Mouse (Mus musculus): ENCODE measurements around the gene 4930415L06Rik. TPM values are rescaled to one million over a fixed set of nuclear protein-coding genes. Genes with fewer than 3 reads are reported as not detected.

Gene 4930415L06Rik
- polyA plus RNA-seq (2015; fragmentation: Nextera tagmentation; extraction: Ambion mirVana) = not detected in 2 replicates

- Histone ChIP-seq H3K4me1 (no peaks in the 10 kb centered on the region), H3K27me3 (replicated peaks) (no peaks in the 10 kb centered on the region), H3K9me3 (no peaks in the 10 kb centered on the region), H3K36me3 (no peaks in the 10 kb centered on the region), H3K9ac (no peak within 1 kb of the TSS), H3K4me3 (replicated peaks) (no peak within 1 kb of the TSS), H3K4me2 (no peak within 1 kb of the TSS), H3K27ac (no peak within 1 kb of the TSS)
- ATAC-seq (ENCODE audit: insufficient read depth, low FRiP score, low read depth) = no peak
- 78% methylated on average over 5 of the region's 5 CpGs for WGBS
Observed at GRCm38 (mm10) chrX:89932752-89933151, at the start of gene 4930415L06Rik. 4930415L06Rik (minus strand) TSS chrX:89932852.

GRCm38 (mm10) chrX:89978621-89979020 is 46.0 kb upstream of the 4930415L06Rik start:
- Histone ChIP-seq H3K27ac (no peak overlapping the region), H3K36me3 (no peaks in the 10 kb centered on the region), H3K27me3 (replicated peaks) (no peaks in the 10 kb centered on the region), H3K4me3 (replicated peaks) (no peak overlapping the region), H3K4me1 (no peaks in the 10 kb centered on the region), H3K4me2 (no peak overlapping the region), H3K9me3 (no peaks in the 10 kb centered on the region), H3K9ac (no peak overlapping the region)
- ATAC-seq (ENCODE audit: insufficient read depth, low FRiP score, low read depth) = no peak

GRCm38 (mm10) chrX:89904871-89905270 is 27.8 kb downstream of the 4930415L06Rik start:
- ATAC-seq (ENCODE audit: insufficient read depth, low FRiP score, low read depth) = no peak
- no peaks in the 10 kb centered on the region for H3K4me1 ChIP-seq
- no peak overlapping the region for H3K4me2 ChIP-seq
- no peak overlapping the region for H3K9ac ChIP-seq
- WGBS = 65% methylated on average over 1 of the region's 1 CpGs
- no peaks in the 10 kb centered on the region for H3K27me3 ChIP-seq (replicated peaks)
- H3K9me3 ChIP-seq = no peaks in the 10 kb centered on the region
- no peaks in the 10 kb centered on the region for H3K36me3 ChIP-seq
- no peak overlapping the region for H3K4me3 ChIP-seq (replicated peaks)
- H3K27ac ChIP-seq = no peak overlapping the region

Other genes with a start within 250 kb of the 4930415L06Rik start
- not detected in 2 replicates for gene 4932429P05Rik, start 180.6 kb downstream of the 4930415L06Rik start, polyA plus RNA-seq (2015; fragmentation: Nextera tagmentation; extraction: Ambion mirVana)